Mouse (Mus musculus) layer of hippocampus, postnatal 14 days (tissue): ENCODE measurements around the gene Arhgap31. TPM values are rescaled to one million over a fixed set of nuclear protein-coding genes. Genes with fewer than 3 reads are reported as not detected.
"Not testable (repeated sequence)": the region's sequence is repeated elsewhere in the genome, so short reads cannot be mapped to it uniquely, and the experiment has no call there.

Experiments used
- DNase-seq, 2 experiments: peaks; one replicate each; pipeline ENCODE4 v3.0.0; 2021 to 2022; ENCODE audit warnings: low spot score in 2 of 2, mixed read lengths in 1 of 2
- total RNA-seq, 2 experiments: library from RNA; stranded (reverse); gene quantifications; 2 replicates each; pipeline ENCODE4 v1.2.3; 2021

Arhgap31 gene
- total RNA-seq, 2 experiments from 2014 or later, result 24.1 to 25.4 TPM

GRCm38 (mm10) chr16:38729139-38729538 lies 16.1 kb upstream of the Arhgap31 start:
- DNase-seq, result no peak

- no peak for DNase-seq
Measured at GRCm38 (mm10) chr16:38728576-38729132, 15.6 kb upstream of the Arhgap31 start.

GRCm38 (mm10) chr16:38724974-38725373 lies 11.9 kb upstream of the Arhgap31 start:
- no peak for DNase-seq

GRCm38 (mm10) chr16:38724256-38724655 lies 11.2 kb upstream of the Arhgap31 start:
- no peak for DNase-seq

GRCm38 (mm10) chr16:38721377-38721776 lies 8.3 kb upstream of the Arhgap31 start:
- DNase-seq, result no peak

GRCm38 (mm10) chr16:38714259-38714526 lies 1.1 kb upstream of the Arhgap31 start:
- not testable (repeated sequence) for DNase-seq

- no peak for DNase-seq
Measured at GRCm38 (mm10) chr16:38713404-38714258, 557 bp upstream of the Arhgap31 start.

- no peak for DNase-seq
Measured at GRCm38 (mm10) chr16:38712105-38712504, 969 bp downstream of the Arhgap31 start.

- DNase-seq, result no peak
Measured at GRCm38 (mm10) chr16:38711245-38711644, 1.8 kb downstream of the Arhgap31 start.

- DNase-seq, result no peak
Measured at GRCm38 (mm10) chr16:38708962-38709520, 4.0 kb downstream of the Arhgap31 start.

GRCm38 (mm10) chr16:38706782-38707181 lies 6.3 kb downstream of the Arhgap31 start:
- DNase-seq, result no peak

- no peak for DNase-seq
Measured at GRCm38 (mm10) chr16:38705531-38706281, 7.4 kb downstream of the Arhgap31 start.

- no peak for DNase-seq
Measured at GRCm38 (mm10) chr16:38703501-38703900, 9.6 kb downstream of the Arhgap31 start.

- no peak for DNase-seq
Measured at GRCm38 (mm10) chr16:38702316-38702715, 10.8 kb downstream of the Arhgap31 start.

- no peak for DNase-seq
Measured at GRCm38 (mm10) chr16:38701492-38702185, 11.4 kb downstream of the Arhgap31 start.

- no peak for DNase-seq
Measured at GRCm38 (mm10) chr16:38700392-38701162, 12.5 kb downstream of the Arhgap31 start.

- no peak for DNase-seq
Measured at GRCm38 (mm10) chr16:38697611-38698010, 15.5 kb downstream of the Arhgap31 start.

- DNase-seq, result no peak
Measured at GRCm38 (mm10) chr16:38695557-38695956, 17.5 kb downstream of the Arhgap31 start.

- DNase-seq, result no peak
Measured at GRCm38 (mm10) chr16:38694906-38695540, 18.1 kb downstream of the Arhgap31 start.

- no peak for DNase-seq
Measured at GRCm38 (mm10) chr16:38690501-38690900, 22.6 kb downstream of the Arhgap31 start.
